Mouse (Mus musculus) brain, embryonic 14.5 days (tissue): ENCODE results near the gene Zfp42.

Experiments used
- CTCF ChIP-seq: fragments of 200-500 bp; IDR thresholded peaks from 2 replicates; pipeline ENCODE4 v1.5.1; 2012; ENCODE audit warnings: inconsistent platforms, mild to moderate bottlenecking, moderate library complexity, borderline replicate concordance; ENCODE audit not compliant: insufficient read depth, insufficient read length; ENCODE audit errors: extremely low read depth
- POLR2A ChIP-seq: fragments of 200-500 bp; IDR thresholded peaks from 2 replicates; pipeline ENCODE4 v1.6.1; 2012; ENCODE audit warnings: mild to moderate bottlenecking, inconsistent platforms, borderline replicate concordance; ENCODE audit not compliant: poor library complexity, insufficient read depth, insufficient read length, severe bottlenecking; ENCODE audit errors: extremely low read depth

- TF ChIP-seq CTCF (no peak), POLR2A (no peak)
Measured at GRCm38 (mm10) chr8:43338555-43338954, 31.8 kb upstream of the Zfp42 start.
